Mouse (Mus musculus) midbrain, embryonic 11.5 days (tissue): Measurements from ENCODE around the gene Ddi2. TPM values are rescaled to one million over a fixed set of nuclear protein-coding genes. Genes with fewer than 3 reads are reported as not detected.

Source experiments
- ATAC-seq: fragments of 200-750 bp; cut with Nextera tagmentation; 2 replicates; pipeline ENCODE4 v1.8.0; 2017; ENCODE audit warnings: moderate TSS enrichment, moderate library complexity; ENCODE audit not compliant: low FRiP score
- DNase-seq: peaks from one replicate; pipeline ENCODE4 v3.0.0; 2015; ENCODE audit warnings: low spot score; ENCODE audit errors: missing footprints
- H3K27ac ChIP-seq: fragments of 300-500 bp; sonication (generic); 2 replicates; pipeline ENCODE4 v1.5.1; 2014; ENCODE audit warnings: low read depth, low read length
- H3K27me3 ChIP-seq: fragments of 300-500 bp; sonication (generic); 2 replicates; pipeline ENCODE4 v1.6.1; 2014; ENCODE audit warnings: mild to moderate bottlenecking, low read length, moderate library complexity, mixed read lengths; ENCODE audit not compliant: control insufficient read depth, insufficient read depth
- H3K36me3 ChIP-seq: fragments of 300-500 bp; sonication (generic); 2 replicates; pipeline ENCODE4 v1.6.1; 2014; ENCODE audit warnings: mild to moderate bottlenecking, low read length, moderate library complexity, mixed read lengths; ENCODE audit not compliant: control insufficient read depth, insufficient read depth
- H3K4me1 ChIP-seq: fragments of 300-500 bp; sonication (generic); 2 replicates; pipeline ENCODE4 v1.6.1; 2014; ENCODE audit warnings: low read length; ENCODE audit not compliant: control insufficient read depth, insufficient read depth
- H3K4me2 ChIP-seq: fragments of 300-500 bp; sonication (generic); 2 replicates; pipeline ENCODE4 v1.6.1; 2014; ENCODE audit warnings: mild to moderate bottlenecking, moderate library complexity
- H3K4me3 ChIP-seq: fragments of 300-500 bp; sonication (generic); 2 replicates; pipeline ENCODE4 v1.5.1; 2014; ENCODE audit warnings: low read depth, low read length
- H3K9ac ChIP-seq: fragments of 300-500 bp; sonication (generic); 2 replicates; pipeline ENCODE4 v1.6.1; 2014; ENCODE audit warnings: low read length
- H3K9me3 ChIP-seq: fragments of 300-500 bp; sonication (generic); 2 replicates; pipeline ENCODE4 v1.6.1; 2016; ENCODE audit warnings: low read length; ENCODE audit not compliant: control insufficient read depth
- WGBS: fragments of 180-500 bp; shearing (Covaris S2); extraction: QIAGEN DNeasy Blood & Tissue Kit; methylation state at CpG from one replicate; pipeline ENCODE4 v1.1.7; 2014; 5-methylcytosine and 5-hydroxymethylcytosine counted together
- polyA plus RNA-seq: library from polyadenylated mRNA; unstranded; fragments of >200 nt; fragmentation: Nextera tagmentation; extraction: Ambion mirVana; gene quantifications from 2 replicates; pipeline ENCODE4 v1.2.1, GENCODE M21; 2014

The Ddi2 gene
- polyA plus RNA-seq, 1 experiment from 2014 or later, result 18.1 TPM

DNA sequence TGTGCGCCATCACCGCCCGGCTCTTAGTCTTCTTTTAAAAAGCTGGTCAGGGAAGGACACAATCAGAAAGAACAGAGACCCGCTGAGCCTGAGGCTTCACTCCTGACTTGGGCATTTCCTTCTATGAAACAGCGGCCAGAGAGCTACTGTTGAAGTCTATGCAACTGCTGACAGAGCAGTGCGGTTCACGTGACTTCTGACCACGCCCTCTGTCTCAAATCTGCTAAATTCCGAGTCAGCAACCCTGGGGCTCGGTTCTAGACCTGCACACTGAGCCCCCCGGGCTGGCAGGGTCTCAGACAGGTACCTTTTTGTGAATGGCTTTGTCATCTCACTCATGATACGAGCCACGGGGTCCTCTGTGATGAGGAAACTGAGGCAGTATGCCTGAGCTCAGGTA is 50.9 kb downstream of the Ddi2 start:
- no peaks in the 10 kb centered on the region for H3K9me3 ChIP-seq
- H3K4me3 ChIP-seq, result no peak overlapping the region
- no peaks in the 10 kb centered on the region for H3K27me3 ChIP-seq
- no peaks in the 10 kb centered on the region for H3K36me3 ChIP-seq
- H3K27ac ChIP-seq, result no peak overlapping the region
- ATAC-seq, result no peak
- 85% methylated on average over 13 of the region's 13 CpGs for WGBS
- no peak overlapping the region for H3K9ac ChIP-seq
- no peak for DNase-seq
- H3K4me1 ChIP-seq, result no peaks in the 10 kb centered on the region
- no peak overlapping the region for H3K4me2 ChIP-seq

DNA sequence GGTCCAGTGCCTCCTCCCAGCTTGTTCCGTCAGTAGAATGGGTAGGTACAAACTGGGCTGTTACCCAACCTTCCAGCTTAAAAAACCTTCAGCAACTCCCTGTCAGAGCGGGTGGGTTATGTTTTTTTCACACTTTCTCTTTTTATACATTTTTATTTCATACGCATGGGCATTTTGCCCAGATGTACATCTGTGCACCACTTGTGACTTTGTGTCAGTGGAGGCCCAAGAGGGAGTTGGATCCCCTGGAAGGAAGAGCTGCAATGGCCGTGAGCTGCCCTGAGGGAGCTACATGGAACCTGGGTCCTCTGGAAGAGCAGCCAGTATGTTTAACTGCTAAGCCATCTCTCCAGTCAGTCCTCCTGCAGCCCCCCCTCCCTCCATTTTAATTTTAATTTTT is 51.8 kb downstream of the Ddi2 start:
- no peaks in the 10 kb centered on the region for H3K27me3 ChIP-seq
- H3K9ac ChIP-seq, result no peak overlapping the region
- H3K36me3 ChIP-seq, result no peaks in the 10 kb centered on the region
- no peak for DNase-seq
- no peak overlapping the region for H3K4me3 ChIP-seq
- H3K4me1 ChIP-seq, result no peaks in the 10 kb centered on the region
- WGBS, result 88% methylated on average over 4 of the region's 4 CpGs
- no peak for ATAC-seq
- H3K27ac ChIP-seq, result no peak overlapping the region
- H3K9me3 ChIP-seq, result no peaks in the 10 kb centered on the region
- no peak overlapping the region for H3K4me2 ChIP-seq

DNA sequence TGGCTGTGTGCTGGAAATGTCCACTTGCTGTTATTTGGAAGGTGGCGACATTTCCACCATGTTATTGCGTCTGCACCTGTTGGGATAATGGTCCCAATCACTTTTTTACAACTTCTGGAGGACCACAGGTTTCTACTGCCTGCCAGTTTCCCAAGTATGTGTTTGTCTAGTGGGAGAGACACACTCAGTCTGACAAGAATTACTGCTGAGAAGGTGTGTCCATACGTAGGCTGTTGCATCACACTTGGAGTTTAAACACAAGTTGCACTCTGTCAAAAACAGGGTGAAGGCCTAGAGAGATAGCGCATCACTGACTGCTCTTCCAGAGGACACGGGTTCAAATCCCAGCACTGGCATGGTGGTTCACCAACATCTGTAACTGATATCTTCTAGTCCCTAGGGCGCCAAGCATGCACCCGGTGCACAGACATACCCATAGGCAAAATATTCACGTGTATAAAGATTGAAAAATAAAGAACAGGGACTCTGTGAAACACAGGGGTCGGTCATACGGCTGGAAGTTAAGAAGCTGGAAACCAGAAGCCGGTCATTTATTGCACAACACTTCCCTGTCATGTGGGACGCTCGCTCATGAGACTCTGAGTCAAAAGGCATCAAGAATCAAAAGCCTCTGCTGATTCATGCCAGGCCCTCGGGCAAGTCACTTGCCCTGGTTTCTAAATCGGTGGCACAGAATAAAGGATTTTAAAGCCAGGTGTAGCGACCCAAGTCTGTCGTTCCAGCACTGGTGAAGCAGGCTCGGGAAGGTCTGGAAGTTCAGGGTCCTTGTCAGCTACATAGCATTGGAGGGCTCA is 53.1 kb downstream of the Ddi2 start:
- ATAC-seq (no peak), DNase-seq (no peak)
- WGBS, result 91% methylated on average over 18 of the region's 18 CpGs
- Histone ChIP-seq H3K4me3 (no peak overlapping the region), H3K36me3 (no peaks in the 10 kb centered on the region), H3K4me2 (no peak overlapping the region), H3K27me3 (no peaks in the 10 kb centered on the region), H3K4me1 (no peaks in the 10 kb centered on the region), H3K9me3 (no peaks in the 10 kb centered on the region), H3K27ac (no peak overlapping the region), H3K9ac (no peak overlapping the region)

GRCm38 (mm10) chr4:141664799-141665198 is 58.4 kb downstream of the Ddi2 start, which contains the start of gene Plekhm2:
TSS of gene Plekhm2 (minus strand) at chr4:141664899.
- DNase-seq, result no peak
- Histone ChIP-seq H3K9me3 (no peaks in the 10 kb centered on the region), H3K4me2 (peak within 1 kb of the TSS; percentile 61), H3K36me3 (no peaks in the 10 kb centered on the region; the same call in 1 of the 2 replicates), H3K9ac (peak within 1 kb of the TSS; percentile 97), H3K27ac (peak within 1 kb of the TSS; percentile 25; the same call in 1 of the 2 replicates), H3K27me3 (no peaks in the 10 kb centered on the region), H3K4me3 (peak within 1 kb of the TSS; percentile 88), H3K4me1 (peaks cover 13% of the 10 kb centered on the region)
- ATAC-seq, result peak; percentile 12; the same call in 1 of the 2 replicates
- 73% methylated on average over 8 of the region's 8 CpGs for WGBS

- no peaks in the 10 kb centered on the region for H3K9me3 ChIP-seq
- 2% methylated on average over 51 of the region's 60 CpGs for WGBS
- no peaks in the 10 kb centered on the region; the same call in 1 of the 2 replicates for H3K36me3 ChIP-seq
- H3K9ac ChIP-seq, result peak overlapping the region; percentile 97
- ATAC-seq, result peak; percentile 89
- H3K4me2 ChIP-seq, result peak overlapping the region; percentile 61
- H3K27ac ChIP-seq, result peak overlapping the region; percentile 25; the same call in 1 of the 2 replicates
- DNase-seq, result peak; percentile 97
- peak overlapping the region; percentile 88 for H3K4me3 ChIP-seq
- peaks cover 13% of the 10 kb centered on the region for H3K4me1 ChIP-seq
- no peaks in the 10 kb centered on the region for H3K27me3 ChIP-seq
Observed at GRCm38 (mm10) chr4:141664011-141664745, 59.0 kb downstream of the Ddi2 start.

- ATAC-seq (peak; percentile 64), DNase-seq (peak; percentile 94)
- H3K9ac ChIP-seq, result peak overlapping the region; percentile 97
- WGBS, result 6% methylated on average over 34 of the region's 47 CpGs
- H3K4me3 ChIP-seq, result peak overlapping the region; percentile 88
- no peaks in the 10 kb centered on the region; the same call in none of the 2 replicates for H3K36me3 ChIP-seq
- H3K27me3 ChIP-seq, result no peaks in the 10 kb centered on the region
- peak overlapping the region; percentile 61 for H3K4me2 ChIP-seq
- H3K27ac ChIP-seq, result peak overlapping the region; percentile 25; the same call in 1 of the 2 replicates
- H3K4me1 ChIP-seq, result peaks cover 13% of the 10 kb centered on the region
- no peaks in the 10 kb centered on the region for H3K9me3 ChIP-seq
Observed at GRCm38 (mm10) chr4:141663122-141663931, 59.9 kb downstream of the Ddi2 start.

DNA sequence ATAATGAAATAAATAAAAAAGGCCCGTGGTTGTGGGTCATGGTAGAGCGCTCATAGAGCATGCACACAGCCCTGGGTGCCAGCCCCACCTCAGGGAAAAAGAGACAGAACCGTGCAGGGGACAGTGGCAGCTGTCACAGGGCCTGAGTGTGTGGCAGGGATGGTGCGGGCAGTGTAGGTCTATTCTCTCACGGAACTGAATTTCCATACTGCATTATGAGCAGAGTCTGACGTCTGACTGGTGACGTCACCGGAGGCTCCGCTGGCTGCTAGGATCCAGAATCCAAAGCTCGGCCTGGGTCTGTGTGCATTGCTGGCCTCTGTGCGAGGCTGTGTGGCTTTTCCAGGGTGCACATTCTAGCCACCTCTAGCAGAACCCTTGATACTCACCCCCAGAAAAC is 62.3 kb downstream of the Ddi2 start:
- WGBS, result 84% methylated on average over 11 of the region's 11 CpGs
- Histone ChIP-seq H3K9me3 (no peaks in the 10 kb centered on the region), H3K4me1 (peaks cover 13% of the 10 kb centered on the region), H3K36me3 (no peaks in the 10 kb centered on the region; the same call in none of the 2 replicates), H3K27me3 (no peaks in the 10 kb centered on the region), H3K27ac (no peak overlapping the region), H3K9ac (no peak overlapping the region), H3K4me3 (no peak overlapping the region), H3K4me2 (no peak overlapping the region)
- DNase-seq (no peak), ATAC-seq (no peak)

GRCm38 (mm10) chr4:141659739-141660138 is 63.5 kb downstream of the Ddi2 start:
- H3K4me2 ChIP-seq, result no peak overlapping the region
- no peaks in the 10 kb centered on the region for H3K9me3 ChIP-seq
- H3K36me3 ChIP-seq, result no peaks in the 10 kb centered on the region; the same call in none of the 2 replicates
- 69% methylated on average over 4 of the region's 4 CpGs for WGBS
- no peaks in the 10 kb centered on the region for H3K27me3 ChIP-seq
- H3K4me3 ChIP-seq, result no peak overlapping the region
- H3K27ac ChIP-seq, result no peak overlapping the region
- ATAC-seq (no peak), DNase-seq (no peak)
- no peak overlapping the region for H3K9ac ChIP-seq
- peaks cover 11% of the 10 kb centered on the region for H3K4me1 ChIP-seq
